Mouse (Mus musculus) limb, embryonic 14.5 days (tissue): ENCODE data around the gene Kcnh7. TPM values are rescaled to one million over a fixed set of nuclear protein-coding genes. Genes with fewer than 3 reads are reported as not detected.

Experiments
- ATAC-seq: fragments of 200-750 bp; cut with Nextera tagmentation; 2 replicates; pipeline ENCODE4 v1.8.0; 2017; ENCODE audit warnings: low read depth, moderate number of reproducible peaks, moderate TSS enrichment; ENCODE audit not compliant: low FRiP score
- DNase-seq: peaks from one replicate; pipeline ENCODE4 v3.0.0-alpha.2; 2015; ENCODE audit warnings: low spot score
- H3K27ac ChIP-seq: fragments of 300-500 bp; sonication (generic); replicated peaks from 2 replicates; pipeline ENCODE4 v1.5.1; 2014; ENCODE audit warnings: low read depth, mild to moderate bottlenecking, low read length, moderate library complexity, mixed read lengths
- H3K27me3 ChIP-seq: fragments of 300-500 bp; sonication (generic); 2 replicates; pipeline ENCODE4 v1.6.1; 2014; ENCODE audit warnings: low read length, mixed read lengths; ENCODE audit not compliant: control insufficient read depth, insufficient read depth
- H3K36me3 ChIP-seq: fragments of 300-500 bp; sonication (generic); 2 replicates; pipeline ENCODE4 v1.6.1; 2014; ENCODE audit warnings: mild to moderate bottlenecking, low read length, moderate library complexity, mixed read lengths; ENCODE audit not compliant: control insufficient read depth, insufficient read depth
- H3K4me1 ChIP-seq: fragments of 300-500 bp; sonication (generic); 2 replicates; pipeline ENCODE4 v1.6.1; 2014; ENCODE audit warnings: antibody characterized with exemption, low read length, mixed read lengths; ENCODE audit not compliant: control insufficient read depth, insufficient read depth
- H3K4me2 ChIP-seq: fragments of 300-500 bp; sonication (generic); replicated peaks from 2 replicates; pipeline ENCODE4 v1.6.1; 2014; ENCODE audit warnings: low read depth, mild to moderate bottlenecking, low read length, moderate library complexity; ENCODE audit not compliant: severe bottlenecking
- H3K4me3 ChIP-seq: fragments of 300-500 bp; sonication (generic); replicated peaks from 2 replicates; pipeline ENCODE4 v1.5.1; 2014; ENCODE audit warnings: low read length
- H3K9ac ChIP-seq: fragments of 300-500 bp; sonication (generic); 2 replicates; pipeline ENCODE4 v1.6.1; 2014; ENCODE audit warnings: mild to moderate bottlenecking, low read depth, low read length, moderate library complexity; ENCODE audit not compliant: severe bottlenecking
- H3K9me3 ChIP-seq: fragments of 300-500 bp; sonication (generic); 2 replicates; pipeline ENCODE4 v1.6.1; 2016; ENCODE audit warnings: low read length; ENCODE audit not compliant: control insufficient read depth
- POLR2A ChIP-seq: fragments of 200-500 bp; IDR thresholded peaks from 2 replicates; pipeline ENCODE4 v1.8.0; 2012; ENCODE audit warnings: inconsistent platforms, mild to moderate bottlenecking, moderate library complexity, borderline replicate concordance; ENCODE audit not compliant: insufficient read depth, insufficient read length; ENCODE audit errors: extremely low read depth
- WGBS: fragments of 180-500 bp; shearing (Covaris S2); extraction: QIAGEN DNeasy Blood & Tissue Kit; methylation state at CpG from one replicate; pipeline ENCODE4 v1.1.7; 2014; 5-methylcytosine and 5-hydroxymethylcytosine counted together
- polyA plus RNA-seq, 2 experiments: library from polyadenylated mRNA; depleted of rRNA in 1 of 2; stranded (reverse) in 1 of 2; unstranded in 1 of 2; fragments of >200 nt; fragmentation: Nextera tagmentation in 1 of 2; extraction: Ambion mirVana in 1 of 2; gene quantifications; 2 replicates each; pipeline versions ENCODE4 v1.2.1 to v1.2.3; 2012 to 2014

Gene Kcnh7
- polyA plus RNA-seq (2012; rRNA removed): 0.54 and 0.65 TPM in 2 replicates
- polyA plus RNA-seq (2014; fragmentation: Nextera tagmentation; extraction: Ambion mirVana): 1.2 and 1.3 TPM in 2 replicates

DNA sequence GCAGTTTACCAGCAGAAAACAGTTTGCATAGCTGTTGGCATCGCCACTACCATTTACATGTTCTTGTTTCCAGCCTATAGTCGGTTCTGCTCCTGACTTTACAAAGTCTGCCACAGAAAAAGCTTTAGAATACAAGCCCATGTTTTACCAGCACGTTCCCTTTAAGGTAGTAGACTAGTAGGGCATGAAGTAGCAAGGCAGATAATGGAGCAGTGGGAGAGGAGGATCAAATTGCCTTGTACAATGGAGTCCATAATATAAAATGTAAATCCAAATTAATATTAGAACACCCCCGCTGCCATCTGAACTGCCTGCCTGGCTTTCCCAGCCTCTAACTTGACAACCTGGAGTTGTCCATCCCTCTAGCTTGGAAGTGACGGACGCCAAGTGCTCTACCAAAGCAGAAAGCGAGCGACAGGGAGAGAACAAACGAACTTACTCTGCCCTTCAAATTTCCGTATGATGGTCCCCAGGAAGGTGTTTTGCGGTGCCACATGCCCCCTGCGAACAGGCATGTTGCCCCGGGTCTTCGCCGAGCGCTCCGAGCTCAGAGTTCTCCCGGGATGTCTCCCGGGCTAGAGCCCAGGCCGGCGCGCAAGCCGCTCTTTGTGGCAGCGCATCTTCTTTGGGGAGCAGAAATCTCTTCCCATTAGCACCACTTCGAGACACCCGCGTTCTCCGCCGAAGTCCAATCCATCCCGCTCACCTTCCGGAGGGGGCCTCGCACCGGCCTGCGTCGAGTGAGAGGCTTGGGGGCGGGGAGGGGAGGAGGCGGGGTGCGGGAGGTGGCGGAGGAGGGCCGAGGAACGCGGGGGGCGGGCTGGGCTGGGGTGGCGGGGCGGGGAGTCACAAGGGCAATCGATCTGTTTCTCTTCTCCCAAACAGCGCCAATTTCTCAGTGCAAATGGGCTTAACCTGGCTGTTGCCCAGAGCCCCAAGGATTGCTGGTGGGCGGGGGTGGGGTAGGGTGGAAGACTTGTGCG lies at the start of gene Kcnh7:
Gene Kcnh7, minus strand, starts transcription at position 725 of the 983 bp plus-strand sequence.
- Histone ChIP-seq H3K36me3 (no peaks in the 10 kb centered on the region), H3K4me3 (peak within 1 kb of the TSS; percentile 37), H3K27ac (no peak within 1 kb of the TSS), H3K9ac (no peak within 1 kb of the TSS), H3K9me3 (no peaks in the 10 kb centered on the region), H3K4me2 (peak within 1 kb of the TSS; percentile 71), H3K27me3 (peaks cover 22% of the 10 kb centered on the region), H3K4me1 (0 out of 2 replicates have a peak, but pooled peaks cover 2% of the 10 kb centered on the region)
- DNase-seq: no peak
- TF ChIP-seq POLR2A: no peak
- WGBS: 2% methylated on average over 38 of the region's 49 CpGs
- ATAC-seq: no peak

DNA sequence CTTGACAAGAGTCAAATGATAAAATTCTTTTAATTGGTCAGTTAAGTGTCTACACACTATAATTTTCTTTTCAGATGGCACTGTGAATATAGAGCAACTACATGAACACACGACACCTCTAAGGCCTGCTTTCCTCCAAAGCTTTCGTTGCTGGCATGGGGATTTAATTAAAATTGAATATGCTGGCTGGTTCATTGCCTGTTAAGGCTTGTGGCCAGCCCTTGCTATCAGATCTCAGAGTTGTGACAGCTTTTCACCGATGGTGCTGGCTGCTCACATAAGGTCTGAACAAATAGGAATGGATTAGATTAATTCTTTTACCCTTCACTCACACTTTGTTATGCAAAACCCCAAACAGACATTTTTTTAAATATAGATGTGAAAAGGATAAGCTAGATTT lies 23.3 kb upstream of the Kcnh7 start:
- Histone ChIP-seq H3K36me3 (no peaks in the 10 kb centered on the region), H3K4me3 (no peak overlapping the region), H3K4me2 (no peak overlapping the region), H3K27me3 (no peaks in the 10 kb centered on the region), H3K4me1 (no peaks in the 10 kb centered on the region), H3K27ac (no peak overlapping the region), H3K9me3 (no peaks in the 10 kb centered on the region), H3K9ac (no peak overlapping the region)
- DNase-seq (no peak), ATAC-seq (no peak)
- 47% methylated on average over 3 of the region's 3 CpGs for WGBS
- no peak for TF ChIP-seq POLR2A

DNA sequence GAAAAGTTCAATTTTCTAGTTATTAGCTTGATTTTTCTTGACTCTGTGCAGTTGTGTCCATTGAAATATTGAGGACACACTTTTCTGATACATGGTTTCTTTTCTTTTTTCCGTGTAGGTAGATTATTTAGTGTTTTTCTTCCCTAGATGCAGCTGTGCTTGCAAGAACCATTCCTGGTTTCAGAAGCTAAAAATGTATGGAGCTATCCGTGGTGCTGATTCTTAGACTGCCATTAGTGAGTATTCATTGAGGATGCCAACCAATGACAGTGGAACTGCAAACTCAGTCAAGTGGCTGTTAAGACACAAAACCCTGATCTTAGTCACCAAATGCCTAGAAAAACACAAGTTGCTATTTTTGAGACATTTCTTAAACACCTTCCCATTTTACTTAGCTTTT lies 1.9 kb upstream of the Kcnh7 start:
- Histone ChIP-seq H3K4me3 (no peak overlapping the region), H3K27me3 (peaks cover 22% of the 10 kb centered on the region), H3K36me3 (no peaks in the 10 kb centered on the region), H3K4me1 (0 out of 2 replicates have a peak, but pooled peaks cover 2% of the 10 kb centered on the region), H3K9me3 (no peaks in the 10 kb centered on the region), H3K9ac (no peak overlapping the region), H3K27ac (no peak overlapping the region), H3K4me2 (no peak overlapping the region)
- 0% methylated on average over 2 of the region's 2 CpGs for WGBS
- no peak for TF ChIP-seq POLR2A
- peak; percentile 88 for DNase-seq
- no peak for ATAC-seq

DNA sequence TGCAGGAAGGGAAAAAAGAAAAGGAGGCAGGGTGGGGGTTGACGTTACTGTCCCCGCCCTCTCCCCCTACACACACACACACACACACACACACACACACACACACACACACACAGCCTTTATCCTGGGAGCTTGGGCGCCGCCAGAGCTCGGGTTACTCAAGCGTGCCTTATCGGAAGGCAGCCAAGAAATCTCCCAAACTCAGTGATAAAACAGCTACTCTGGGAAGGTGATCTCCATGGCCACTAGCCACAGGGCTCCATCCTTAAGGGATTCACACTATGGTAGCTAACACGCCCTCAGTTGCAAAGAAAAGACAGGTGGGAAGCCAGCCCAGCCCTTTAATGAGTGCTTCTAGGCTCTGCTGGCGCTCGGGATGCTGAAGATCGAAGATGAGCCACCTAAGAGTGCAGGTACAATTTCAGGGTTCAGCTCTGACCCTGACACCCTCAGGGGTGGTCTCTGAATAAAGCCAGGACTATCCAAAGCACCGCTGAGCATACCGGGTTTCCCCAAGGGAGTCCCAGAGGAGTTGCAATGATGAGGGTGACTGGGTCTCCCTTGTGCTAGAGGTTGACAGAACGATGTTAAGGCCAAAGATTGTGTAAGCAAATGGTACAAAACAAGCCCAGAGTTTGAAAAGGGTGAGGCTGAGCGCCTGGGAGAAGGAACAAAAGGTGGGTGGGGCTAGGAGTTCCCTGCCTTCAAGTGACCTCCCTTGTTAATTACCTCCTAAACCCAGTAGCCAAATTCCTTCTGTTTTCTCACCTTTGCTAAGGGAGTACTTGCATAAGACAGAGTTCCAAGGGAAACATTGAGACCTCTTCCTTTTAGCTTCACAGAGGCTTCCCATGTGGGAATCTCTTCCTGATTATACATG lies 704 bp upstream of the Kcnh7 start:
- ATAC-seq: no peak
- H3K4me2 ChIP-seq: peak overlapping the region; percentile 71
- H3K9me3 ChIP-seq: no peaks in the 10 kb centered on the region
- 0 out of 2 replicates have a peak, but pooled peaks cover 2% of the 10 kb centered on the region for H3K4me1 ChIP-seq
- no peak overlapping the region for H3K9ac ChIP-seq
- no peak for TF ChIP-seq POLR2A
- peak overlapping the region; percentile 37 for H3K4me3 ChIP-seq
- H3K36me3 ChIP-seq: no peaks in the 10 kb centered on the region
- 3% methylated on average over 13 of the region's 15 CpGs for WGBS
- DNase-seq: no peak
- peaks cover 22% of the 10 kb centered on the region for H3K27me3 ChIP-seq
- no peak overlapping the region for H3K27ac ChIP-seq

DNA sequence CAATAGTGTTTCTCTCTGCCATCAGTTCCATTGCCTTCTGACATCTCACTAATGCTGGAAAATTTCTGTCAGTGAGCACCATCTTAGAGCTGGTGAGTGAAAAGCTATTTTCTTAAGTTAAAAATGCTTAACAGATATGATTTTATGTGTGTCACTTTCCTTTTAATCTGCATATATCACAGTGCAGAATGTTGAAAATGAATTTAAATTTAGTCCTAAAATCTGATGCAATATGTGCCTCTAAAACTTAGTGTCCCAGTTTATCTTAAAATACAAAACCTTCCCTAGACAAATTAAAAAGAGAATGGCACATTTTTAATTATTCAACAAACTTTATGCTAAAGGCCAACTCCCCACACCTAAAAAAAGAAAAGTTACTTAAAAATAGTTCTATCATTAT lies 30.4 kb downstream of the Kcnh7 start:
- ATAC-seq (no peak), DNase-seq (no peak)
- Histone ChIP-seq H3K9ac (no peak overlapping the region), H3K4me2 (no peak overlapping the region), H3K36me3 (no peaks in the 10 kb centered on the region), H3K27ac (no peak overlapping the region), H3K27me3 (no peaks in the 10 kb centered on the region), H3K9me3 (no peaks in the 10 kb centered on the region), H3K4me3 (no peak overlapping the region), H3K4me1 (no peaks in the 10 kb centered on the region)
- TF ChIP-seq POLR2A: no peak
